Mouse (Mus musculus) stomach, postnatal 0 days (tissue): ENCODE data around the gene Ctnnbip1. TPM values are rescaled to one million over a fixed set of nuclear protein-coding genes. Genes with fewer than 3 reads are reported as not detected.
A peak's percentile ranks its signal among the peaks of the same experiment; 100 is the strongest.

Experiments
- ATAC-seq: fragments of 200-750 bp; cut with Nextera tagmentation; 2 replicates; pipeline ENCODE4 v1.8.0; 2017; ENCODE audit not compliant: low FRiP score, low TSS enrichment
- DNase-seq: peaks from one replicate; pipeline ENCODE4 v3.0.0-alpha.2; 2016; ENCODE audit warnings: low spot score
- H3K27ac ChIP-seq: fragments of 300-500 bp; sonication (generic); replicated peaks from 2 replicates; pipeline ENCODE4 v1.5.1; 2014; ENCODE audit warnings: mild to moderate bottlenecking, control low read depth
- H3K27me3 ChIP-seq: fragments of 300-500 bp; sonication (generic); 2 replicates; pipeline ENCODE4 v1.6.1; 2014; ENCODE audit warnings: low read length; ENCODE audit not compliant: control insufficient read depth, insufficient read depth
- H3K36me3 ChIP-seq: fragments of 300-500 bp; sonication (generic); 2 replicates; pipeline ENCODE4 v1.6.1; 2014; ENCODE audit warnings: low read length, mixed read lengths; ENCODE audit not compliant: control insufficient read depth, insufficient read depth
- H3K4me1 ChIP-seq: fragments of 300-500 bp; sonication (generic); replicated peaks from 2 replicates; pipeline ENCODE4 v1.6.1; 2014; ENCODE audit warnings: antibody characterized with exemption; ENCODE audit not compliant: control insufficient read depth, insufficient read depth
- H3K4me2 ChIP-seq: fragments of 300-500 bp; sonication (generic); replicated peaks from 2 replicates; pipeline ENCODE4 v1.6.1; 2014; ENCODE audit warnings: low read depth, mild to moderate bottlenecking, control low read depth, moderate library complexity
- H3K4me3 ChIP-seq: fragments of 300-500 bp; sonication (generic); 2 replicates; pipeline ENCODE4 v1.5.1; 2014; ENCODE audit warnings: low read depth, low read length, control low read depth
- H3K9ac ChIP-seq: fragments of 300-500 bp; sonication (generic); 2 replicates; pipeline ENCODE4 v1.6.1; 2014; ENCODE audit warnings: mild to moderate bottlenecking, low read length, control low read depth, mixed read lengths
- H3K9me3 ChIP-seq: fragments of 300-500 bp; sonication (generic); 2 replicates; pipeline ENCODE4 v1.6.1; 2016; ENCODE audit warnings: low read length; ENCODE audit not compliant: control insufficient read depth
- CTCF ChIP-seq: IDR thresholded peaks from 2 replicates; pipeline ENCODE4 v1.5.1; 2016; ENCODE audit warnings: antibody characterized with exemption, low read depth, mild to moderate bottlenecking, moderate library complexity
- EP300 ChIP-seq: optimal IDR thresholded peaks from 2 replicates; pipeline ENCODE3; 2016; ENCODE audit warnings: antibody characterized with exemption
- WGBS: fragments of 180-500 bp; shearing (Covaris S2); extraction: QIAGEN DNeasy Blood & Tissue Kit; methylation state at CpG from one replicate; pipeline ENCODE4 v1.1.7; 2014; 5-methylcytosine and 5-hydroxymethylcytosine counted together
- polyA plus RNA-seq: library from polyadenylated mRNA; unstranded; fragments of >200 nt; fragmentation: Nextera tagmentation; extraction: Ambion mirVana; gene quantifications from 2 replicates; pipeline ENCODE4 v1.2.1, GENCODE M21; 2015

Gene Ctnnbip1
- polyA plus RNA-seq, 1 experiment from 2014 or later, result 60.1 TPM

GRCm38 (mm10) chr4:149558389-149558788, 40.4 kb downstream of the Ctnnbip1 start:
- WGBS, result 44% methylated on average over 3 of the region's 3 CpGs
- Histone ChIP-seq H3K9me3 (no peaks in the 10 kb centered on the region), H3K4me2 (no peak overlapping the region), H3K27ac (no peak overlapping the region), H3K4me1 (0 out of 2 replicates have a peak, but pooled peaks cover 8% of the 10 kb centered on the region), H3K4me3 (no peak overlapping the region), H3K27me3 (no peaks in the 10 kb centered on the region), H3K9ac (no peak overlapping the region), H3K36me3 (no peaks in the 10 kb centered on the region)
- DNase-seq (peak; percentile 37), ATAC-seq (peak; percentile 54)
- TF ChIP-seq EP300 (no peak), CTCF (no peak)

- DNase-seq, result no peak
- Histone ChIP-seq H3K9ac (no peak overlapping the region), H3K4me2 (no peak overlapping the region), H3K9me3 (no peaks in the 10 kb centered on the region), H3K4me3 (no peak overlapping the region), H3K27me3 (no peaks in the 10 kb centered on the region), H3K4me1 (0 out of 2 replicates have a peak, but pooled peaks cover 8% of the 10 kb centered on the region), H3K27ac (no peak overlapping the region), H3K36me3 (no peaks in the 10 kb centered on the region)
- WGBS, result 87% methylated on average over 4 of the region's 4 CpGs
- no peak for ATAC-seq
- no peak for TF ChIP-seq CTCF
- TF ChIP-seq EP300, result no peak
Observed at GRCm38 (mm10) chr4:149561392-149561791, 43.4 kb downstream of the Ctnnbip1 start.

- TF ChIP-seq EP300 (no peak), CTCF (no peak)
- H3K9me3 ChIP-seq, result no peaks in the 10 kb centered on the region
- no peaks in the 10 kb centered on the region for H3K27me3 ChIP-seq
- 0 out of 2 replicates have a peak, but pooled peaks cover 8% of the 10 kb centered on the region for H3K4me1 ChIP-seq
- peak overlapping the region; percentile 20; the same call in 1 of the 2 replicates for H3K4me2 ChIP-seq
- H3K9ac ChIP-seq, result 0 out of 2 replicates have a peak overlapping the region, but pooled peaks have one; percentile 4
- H3K36me3 ChIP-seq, result no peaks in the 10 kb centered on the region
- no peak overlapping the region for H3K4me3 ChIP-seq
- DNase-seq (no peak), ATAC-seq (no peak)
- peak overlapping the region; percentile 61 for H3K27ac ChIP-seq
- WGBS, result 49% methylated on average over 21 of the region's 21 CpGs
Observed at GRCm38 (mm10) chr4:149561986-149562904, 44.2 kb downstream of the Ctnnbip1 start.

- DNase-seq (peak; percentile 51), ATAC-seq (no peak)
- TF ChIP-seq EP300 (no peak), CTCF (no peak)
- H3K9me3 ChIP-seq, result no peaks in the 10 kb centered on the region
- 0 out of 2 replicates have a peak, but pooled peaks cover 5% of the 10 kb centered on the region for H3K4me1 ChIP-seq
- H3K27ac ChIP-seq, result peak overlapping the region; percentile 61
- H3K4me2 ChIP-seq, result peak overlapping the region; percentile 20; the same call in 1 of the 2 replicates
- H3K4me3 ChIP-seq, result no peak overlapping the region
- H3K36me3 ChIP-seq, result no peaks in the 10 kb centered on the region
- 30% methylated on average over 7 of the region's 7 CpGs for WGBS
- 0 out of 2 replicates have a peak overlapping the region, but pooled peaks have one; percentile 4 for H3K9ac ChIP-seq
- H3K27me3 ChIP-seq, result no peaks in the 10 kb centered on the region
Observed at GRCm38 (mm10) chr4:149562905-149563347, 44.9 kb downstream of the Ctnnbip1 start.

GRCm38 (mm10) chr4:149563941-149564361, 45.9 kb downstream of the Ctnnbip1 start:
- Histone ChIP-seq H3K4me2 (no peak overlapping the region), H3K27ac (no peak overlapping the region), H3K9me3 (no peaks in the 10 kb centered on the region), H3K4me1 (0 out of 2 replicates have a peak, but pooled peaks cover 4% of the 10 kb centered on the region), H3K9ac (no peak overlapping the region), H3K4me3 (no peak overlapping the region), H3K27me3 (no peaks in the 10 kb centered on the region), H3K36me3 (no peaks in the 10 kb centered on the region)
- no peak for ATAC-seq
- WGBS, result 62% methylated on average over 10 of the region's 10 CpGs
- no peak for TF ChIP-seq EP300
- DNase-seq, result no peak
